Mouse (Mus musculus) bone marrow, adult 2 months (tissue): ENCODE data around the gene Triml1.

Experiments
- CTCF ChIP-seq: fragments of 200-500 bp; IDR thresholded peaks from 2 replicates; pipeline ENCODE4 v1.5.1; 2011; ENCODE audit warnings: low read length, control low read depth; ENCODE audit not compliant: control insufficient read depth, insufficient read depth
- POLR2A ChIP-seq: fragments of 200-500 bp; IDR thresholded peaks from 2 replicates; pipeline ENCODE4 v1.6.1; 2011; ENCODE audit warnings: low read depth, mild to moderate bottlenecking, control low read depth, low read length, borderline replicate concordance; ENCODE audit not compliant: control insufficient read depth

DNA sequence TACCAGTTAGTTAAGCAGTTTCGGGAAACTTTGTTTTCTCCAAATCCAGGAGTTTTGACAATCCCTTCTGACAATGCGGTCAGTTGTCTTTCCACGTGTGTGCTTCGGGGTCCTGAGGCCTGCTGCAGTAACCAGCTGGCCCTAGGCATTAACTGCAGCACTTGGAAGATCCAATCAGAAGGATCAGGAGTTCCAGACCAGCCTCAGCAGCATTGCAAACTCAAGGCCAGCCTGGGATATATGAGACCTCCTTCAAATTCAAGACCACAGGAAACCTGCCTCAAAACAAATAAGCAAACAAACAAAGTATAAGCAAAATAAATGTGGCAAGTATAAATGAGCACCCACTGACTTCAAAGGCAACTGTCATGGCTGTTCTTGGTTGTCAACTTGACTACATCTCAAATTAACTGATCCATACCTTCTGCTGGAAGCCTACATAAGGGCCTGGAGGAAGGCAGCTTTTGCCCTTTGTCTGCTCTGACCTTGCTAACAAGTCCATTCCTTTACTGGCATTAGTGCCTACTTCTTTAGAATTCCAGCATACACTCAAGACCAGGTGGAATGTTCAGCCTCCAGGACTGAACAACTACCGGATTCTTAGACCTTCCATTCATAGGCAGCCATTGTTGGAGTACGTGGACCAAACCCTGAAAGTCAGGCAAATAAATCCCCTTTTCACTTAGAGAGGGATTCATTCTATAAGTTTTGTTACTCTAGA lies 35.6 kb upstream of the Triml1 start:
- no peak for TF ChIP-seq POLR2A
- TF ChIP-seq CTCF: no peak
